Mouse (Mus musculus) B cell, adult (primary cell): ENCODE results near the gene Ccna1. TPM values are rescaled to one million over a fixed set of nuclear protein-coding genes. Genes with fewer than 3 reads are reported as not detected.

Source experiments
- total RNA-seq: library from RNA; stranded (reverse); gene quantifications from 4 replicates; pipeline ENCODE4 v1.2.4, GENCODE M21; 2023; ENCODE audit not compliant: inconsistent age

Gene Ccna1
- total RNA-seq, result not detected in 4 replicates

GRCm38 (mm10) chr3:55055038-55055746 is at the start of gene Ccna1:
Ccna1 (minus strand) TSS chr3:55055501.

Other genes with a start within 250 kb of the Ccna1 start
- gene Rfxap, start 247.7 kb downstream of the Ccna1 start, total RNA-seq, result 24.0 to 34.0 TPM (median 27.0 TPM) in 4 replicates
- not detected in 4 replicates for gene Sertm1, start 139.6 kb downstream of the Ccna1 start, total RNA-seq
- 14.9 to 18.0 TPM (median 16.6 TPM) in 4 replicates for gene Spg20, start 56.6 kb upstream of the Ccna1 start, total RNA-seq
- not detected in 4 replicates for gene Ccdc169, start 81.8 kb upstream of the Ccna1 start, total RNA-seq
- gene Sohlh2, start 126.5 kb upstream of the Ccna1 start, total RNA-seq, result not detected in 4 replicates
- 0.13 TPM in 1 of 4 replicates, not detected in the others for gene Dclk1, start 186.9 kb upstream of the Ccna1 start, total RNA-seq